Mouse (Mus musculus): Measurements from ENCODE around the gene Ksr1.

DNA sequence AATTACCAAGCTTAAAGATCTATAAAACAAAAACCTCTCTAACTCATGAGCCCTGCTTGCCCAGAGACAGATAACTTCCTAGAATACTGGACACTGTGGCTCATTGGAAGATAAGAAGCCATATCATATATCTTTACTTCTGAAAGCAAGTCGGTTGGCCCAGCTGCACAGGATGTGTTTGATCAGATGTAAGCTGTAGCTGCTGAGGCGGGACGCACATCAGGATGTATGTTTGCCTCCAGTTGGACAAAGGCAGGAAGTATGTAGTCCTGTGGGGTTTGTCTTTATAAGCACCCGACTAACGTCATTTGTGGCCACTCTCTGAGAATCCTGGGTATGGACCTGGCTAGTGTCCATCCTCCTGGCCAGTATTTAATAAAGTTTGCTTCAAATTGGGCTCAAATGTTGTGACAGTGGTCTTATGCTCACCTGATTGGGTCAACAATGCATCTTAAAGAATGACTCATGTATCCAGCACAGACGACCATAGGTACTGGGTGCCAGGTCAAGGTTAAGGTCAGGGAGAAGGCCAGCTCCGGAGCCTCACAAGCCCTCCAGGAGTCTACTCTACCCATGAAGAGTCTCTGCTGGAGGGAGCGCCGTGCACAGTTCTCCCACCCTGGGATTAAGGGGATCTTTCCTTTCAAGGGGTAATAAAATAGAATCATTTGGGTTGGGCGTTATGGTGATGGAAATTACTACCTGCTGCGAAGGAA is 143.0 kb downstream of the Ksr1 start:
- no peak for TF ChIP-seq CTCF (conservative IDR thresholded peaks at IDR 0.05 in 1 of 2, IDR thresholded peaks at IDR 0.05 in 1 of 2; ENCODE audit: low read depth in 2 of 2, low read length in 2 of 2)
- no peak for TF ChIP-seq TBP (conservative IDR thresholded peaks at IDR 0.05; ENCODE audit: low read depth, low read length)
- no peak for TF ChIP-seq E2F4 (IDR thresholded peaks at IDR 0.05; ENCODE audit: insufficient replicate concordance, low read depth, low read length)
- no peak for TF ChIP-seq POLR2A (IDR thresholded peaks at IDR 0.05; ENCODE audit: low read depth, low read length)
- no peak for TF ChIP-seq EP300 (IDR thresholded peaks at IDR 0.05; ENCODE audit: low read length)
- no peak for TF ChIP-seq MAFK (IDR thresholded peaks at IDR 0.05; ENCODE audit: insufficient replicate concordance, low read length)
- no peak for TF ChIP-seq ZNF384 (IDR thresholded peaks at IDR 0.05; ENCODE audit: low read depth, low read length)
- TF ChIP-seq MEF2A (IDR thresholded peaks at IDR 0.05; ENCODE audit: borderline replicate concordance, low read depth, low read length), result no peak
